In the genomic region with DNA sequence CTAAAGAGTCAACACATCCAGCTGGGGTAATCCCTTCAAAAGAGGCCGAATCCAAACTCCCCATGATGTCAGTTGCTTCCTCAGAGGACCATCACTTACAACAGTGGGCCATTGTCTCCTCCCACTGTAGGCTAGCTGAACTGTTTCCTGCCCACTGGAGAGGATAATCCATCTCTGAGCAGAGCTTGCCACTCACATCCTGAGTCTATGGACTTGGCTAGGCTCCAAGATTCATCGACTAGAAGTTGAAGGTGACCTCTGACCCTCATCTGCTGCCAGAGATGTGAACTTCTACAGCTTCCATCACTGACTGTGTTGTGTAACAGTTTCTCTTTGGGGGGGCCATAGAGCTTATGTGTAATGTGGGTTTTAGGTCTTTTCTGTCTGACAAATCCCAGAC, we compare ENCODE assay signal across 12 mouse cellular contexts. TPM values are rescaled to one million over a fixed set of nuclear protein-coding genes. Genes with fewer than 3 reads are reported as not detected.
DNase-seq lines count a peak whose midpoint lies in the region; ATAC-seq and TF ChIP-seq lines count a peak whose summit lies in the region.
"Had no signal": no experiment of that assay in that cellular context is flagged by ENCODE, and none has a peak within 500 bp of the region (broad histone marks: within the 10 kb centered on the region; RNA-seq: fewer than 3 reads in every experiment).

No protein-coding gene starts in this region.

- peak; percentile 75; the same call in 1 of the 2 replicates for ATAC-seq in kidney, embryonic 16.5 days (ENCODE audit: low FRiP score, low TSS enrichment)
- no peak for ATAC-seq in midbrain, postnatal 0 days (ENCODE audit: low FRiP score)
- ATAC-seq in midbrain, embryonic 13.5 days, result no peak
- ATAC-seq in stomach, embryonic 16.5 days (ENCODE audit: insufficient read depth, low FRiP score), result peak; percentile 62; the same call in 1 of the 2 replicates
- no peak for ATAC-seq in cerebellum, adult (ENCODE audit: insufficient number of reproducible peaks, low FRiP score, low TSS enrichment)

- H3K9ac ChIP-seq in kidney, embryonic 16.5 days (replicated peaks; ENCODE audit: low read length), result no peak overlapping the region
- no peak overlapping the region for H3K9ac ChIP-seq in midbrain, postnatal 0 days (replicated peaks; ENCODE audit: low read length, poor library complexity, severe bottlenecking)
- no peak overlapping the region for H3K9ac ChIP-seq in midbrain, embryonic 13.5 days (replicated peaks)
- no peak overlapping the region for H3K9ac ChIP-seq in stomach, embryonic 16.5 days (ENCODE audit: low read length)
- H3K9ac ChIP-seq: embryonic facial prominence, embryonic 15.5 days; liver, embryonic 15.5 days had no signal

- 34% methylated on average over 2 of the region's 2 CpGs for WGBS in kidney, embryonic 16.5 days
- 12% methylated on average over 2 of the region's 2 CpGs for WGBS in midbrain, postnatal 0 days
- 14% methylated on average over 2 of the region's 2 CpGs for WGBS in midbrain, embryonic 13.5 days
- 7% methylated on average over 2 of the region's 2 CpGs for WGBS in stomach, embryonic 16.5 days

- H3K4me3 ChIP-seq in kidney, embryonic 16.5 days (ENCODE audit: low read length), result no peak overlapping the region
- no peak overlapping the region for H3K4me3 ChIP-seq in midbrain, postnatal 0 days (ENCODE audit: low read depth, low read length)
- H3K4me3 ChIP-seq in midbrain, embryonic 13.5 days (replicated peaks), result no peak overlapping the region
- no peak overlapping the region for H3K4me3 ChIP-seq in stomach, embryonic 16.5 days (replicated peaks; ENCODE audit: low read length)
- H3K4me3 ChIP-seq: embryonic facial prominence, embryonic 15.5 days; liver, embryonic 15.5 days had no signal

- 0 out of 2 replicates have a peak, but pooled peaks cover 4% of the 10 kb centered on the region for H3K4me1 ChIP-seq in kidney, embryonic 16.5 days (ENCODE audit: insufficient read depth, low read length)
- no peaks in the 10 kb centered on the region for H3K4me1 ChIP-seq in midbrain, postnatal 0 days (ENCODE audit: insufficient read depth, low read length)
- H3K4me1 ChIP-seq in midbrain, embryonic 13.5 days (replicated peaks), result no peaks in the 10 kb centered on the region
- H3K4me1 ChIP-seq in stomach, embryonic 16.5 days (ENCODE audit: control insufficient read depth, insufficient read depth, low read length), result no peaks in the 10 kb centered on the region
- H3K4me1 ChIP-seq: embryonic facial prominence, embryonic 15.5 days; liver, embryonic 15.5 days had no signal

- H3K9me3 ChIP-seq in kidney, embryonic 16.5 days (ENCODE audit: low read length), result peaks cover 4% of the 10 kb centered on the region; the same call in 1 of the 2 replicates
- peaks cover 8% of the 10 kb centered on the region; the same call in 1 of the 2 replicates for H3K9me3 ChIP-seq in midbrain, postnatal 0 days (ENCODE audit: low read length)
- H3K9me3 ChIP-seq in midbrain, embryonic 13.5 days, result no peaks in the 10 kb centered on the region
- H3K9me3 ChIP-seq in stomach, embryonic 16.5 days (replicated peaks; ENCODE audit: control insufficient read depth, low read length), result peaks cover 7% of the 10 kb centered on the region; the same call in 1 of the 2 replicates
- H3K9me3 ChIP-seq: embryonic facial prominence, embryonic 15.5 days had no signal

- H3K27ac ChIP-seq in kidney, embryonic 16.5 days (ENCODE audit: low read length), result no peak overlapping the region
- no peak overlapping the region for H3K27ac ChIP-seq in midbrain, postnatal 0 days (ENCODE audit: low read depth, low read length)
- H3K27ac ChIP-seq in midbrain, embryonic 13.5 days, result no peak overlapping the region
- no peak overlapping the region for H3K27ac ChIP-seq in stomach, embryonic 16.5 days (ENCODE audit: low read length)
- H3K27ac ChIP-seq: embryonic facial prominence, embryonic 15.5 days; liver, embryonic 15.5 days had no signal

- no peak overlapping the region for H3K4me2 ChIP-seq in kidney, embryonic 16.5 days (replicated peaks; ENCODE audit: low read depth, low read length)
- no peak overlapping the region for H3K4me2 ChIP-seq in midbrain, postnatal 0 days (ENCODE audit: low read depth, low read length, poor library complexity, severe bottlenecking)
- no peak overlapping the region for H3K4me2 ChIP-seq in midbrain, embryonic 13.5 days (replicated peaks)
- H3K4me2 ChIP-seq in stomach, embryonic 16.5 days (ENCODE audit: low read depth, low read length), result no peak overlapping the region
- H3K4me2 ChIP-seq: embryonic facial prominence, embryonic 15.5 days; liver, embryonic 15.5 days had no signal

- no peaks in the 10 kb centered on the region for H3K36me3 ChIP-seq in kidney, embryonic 16.5 days (ENCODE audit: insufficient read depth, low read length)
- H3K36me3 ChIP-seq in midbrain, postnatal 0 days (ENCODE audit: insufficient read depth, low read length), result no peaks in the 10 kb centered on the region
- H3K36me3 ChIP-seq in midbrain, embryonic 13.5 days, result no peaks in the 10 kb centered on the region
- no peaks in the 10 kb centered on the region for H3K36me3 ChIP-seq in stomach, embryonic 16.5 days (ENCODE audit: control insufficient read depth, insufficient read depth, low read length)
- H3K36me3 ChIP-seq: embryonic facial prominence, embryonic 15.5 days; liver, embryonic 15.5 days had no signal

- DNase-seq in kidney, adult 9 months, result no peak
- peak; percentile 27 for DNase-seq in midbrain, postnatal 0 days (ENCODE audit: low spot score)
- peak; percentile 35 for DNase-seq in forelimb bud, embryonic 11.5 days (ENCODE audit: low read depth, low spot score)
- no peak for DNase-seq in gastrocnemius, adult 8-10 months (ENCODE audit: low spot score in 2 of 2)
- DNase-seq: cerebellum, adult 18-20 months had no signal

- H3K27me3 ChIP-seq in kidney, embryonic 16.5 days (ENCODE audit: insufficient read depth, low read length), result no peaks in the 10 kb centered on the region
- no peaks in the 10 kb centered on the region for H3K27me3 ChIP-seq in midbrain, postnatal 0 days (ENCODE audit: insufficient read depth, low read length)
- peaks cover 4% of the 10 kb centered on the region; the same call in 1 of the 2 replicates for H3K27me3 ChIP-seq in midbrain, embryonic 13.5 days
- H3K27me3 ChIP-seq in stomach, embryonic 16.5 days (ENCODE audit: control insufficient read depth, insufficient read depth, low read length), result no peaks in the 10 kb centered on the region
- H3K27me3 ChIP-seq: CH12.LX; embryonic facial prominence, embryonic 15.5 days had no signal

- no peak for TF ChIP-seq CTCF in midbrain, postnatal 0 days (IDR thresholded peaks at IDR 0.05)

RNA-seq across cellular contexts. Expression of a gene that starts 7.2 kb away (rescaled TPM):
- polyA plus RNA-seq in kidney, embryonic 16.5 days (2015; fragmentation: Nextera tagmentation; extraction: Ambion mirVana), result 41.4 and 48.4 TPM in 2 replicates
- total RNA-seq in midbrain, postnatal 0 days (2014; rRNA removed), result 12.6 and 14.2 TPM in 2 replicates
- 4.3 and 5.3 TPM in 2 replicates for polyA plus RNA-seq in midbrain, postnatal 0 days (2015; fragmentation: Nextera tagmentation; extraction: Ambion mirVana)
- 6.7 and 7.3 TPM in 2 replicates for polyA plus RNA-seq in midbrain, embryonic 13.5 days (2015; fragmentation: Nextera tagmentation; extraction: Ambion mirVana)
- polyA plus RNA-seq in stomach, embryonic 16.5 days (2015; fragmentation: Nextera tagmentation; extraction: Ambion mirVana), result 31.3 and 32.2 TPM in 2 replicates
- 1 to 10 TPM; 4.6 to 5.8 (median 5.1) TPM for total RNA-seq in gastrocnemius, adult 8-10 months (2022)
- total RNA-seq: CH12.LX had no signal

Comparison
In these comparisons a context has a peak if more than half of its experiments do, and no peak if none do; other contexts are left out.
1. ATAC-seq: peak in kidney, embryonic 16.5 days (single experiment) and stomach, embryonic 16.5 days (single experiment); none in midbrain, postnatal 0 days (single experiment), midbrain, embryonic 13.5 days (single experiment) and cerebellum, adult (single experiment).
2. DNase-seq: peak in midbrain, postnatal 0 days (single experiment) and forelimb bud, embryonic 11.5 days (single experiment); none in kidney, adult 9 months (single experiment) and gastrocnemius, adult 8-10 months (0 of 2).